Mouse (Mus musculus): Measurements from ENCODE around the gene Gm49387. TPM values are rescaled to one million over a fixed set of nuclear protein-coding genes. Genes with fewer than 3 reads are reported as not detected.

Gm49387 gene
- total RNA-seq, 1 experiment: not detected

DNA sequence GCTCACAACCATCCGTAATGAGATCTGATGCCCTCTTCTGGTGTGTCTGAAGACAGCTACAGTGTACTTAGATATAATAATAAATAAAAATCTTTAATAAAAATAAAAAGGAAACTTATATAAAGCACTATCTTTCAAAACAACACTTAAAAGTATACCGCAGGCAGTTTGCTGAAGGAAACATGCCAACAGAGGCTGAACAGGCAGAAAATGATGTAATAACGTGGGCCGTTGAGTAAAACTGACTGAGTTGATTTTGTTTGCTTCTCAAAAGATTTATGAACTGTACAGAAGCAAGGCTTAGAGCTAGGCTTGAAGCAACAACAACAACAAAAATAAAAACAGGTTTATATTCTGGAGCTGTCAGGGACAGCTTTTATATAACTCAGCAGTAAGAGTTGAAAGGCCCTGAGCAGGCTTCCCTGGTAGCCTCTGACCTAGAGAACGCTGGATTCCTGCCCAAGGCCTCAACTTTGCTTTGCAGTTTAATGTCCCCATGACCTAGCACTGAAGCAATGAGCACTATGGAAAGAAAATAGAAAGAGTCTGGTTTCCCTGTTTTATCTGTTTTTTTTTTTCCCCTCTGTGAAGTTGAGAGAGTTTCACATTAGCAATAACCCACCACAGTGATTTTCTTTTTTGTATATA is 3.6 kb upstream of the Gm49387 start:
- no peak for DNase-seq (ENCODE audit: low read depth, low spot score)
- Histone ChIP-seq H3K4me1 (ENCODE audit: control insufficient read depth in 2 of 2, insufficient read depth in 2 of 2, low read length in 2 of 2, poor library complexity in 1 of 2) (peaks cover 3% of the 10 kb centered on the region in 2 experiments; a peak in 2 of 4 replicates), H3K9me3 (ENCODE audit: control insufficient read depth, insufficient read depth, low read depth, low read length) (no peaks in the 10 kb centered on the region), H3K9ac (ENCODE audit: insufficient read depth, low read depth, low read length, poor library complexity, severe bottlenecking) (no peak overlapping the region), H3K36me3 (ENCODE audit: control insufficient read depth, insufficient read depth, low read length, poor library complexity, severe bottlenecking) (no peaks in the 10 kb centered on the region), H3K27ac (ENCODE audit: insufficient read depth, low read depth, low read length, poor library complexity, severe bottlenecking) (no peak overlapping the region), H3K4me3 (ENCODE audit: insufficient read depth in 1 of 2, low read depth in 1 of 2, low read length in 2 of 2, poor library complexity in 1 of 2, severe bottlenecking in 1 of 2) (no peak overlapping the region)
- TF ChIP-seq MAFK (IDR thresholded peaks at IDR 0.05; ENCODE audit: insufficient read depth, low read depth, low read length): no peak
- no peak for TF ChIP-seq ZNF384 (IDR thresholded peaks at IDR 0.05; ENCODE audit: low read depth, low read length)
- TF ChIP-seq ZC3H11A (IDR thresholded peaks at IDR 0.05; ENCODE audit: borderline replicate concordance, low read depth, low read length): no peak
- TF ChIP-seq HCFC1 (IDR thresholded peaks at IDR 0.05; ENCODE audit: borderline replicate concordance, insufficient read depth, low read length): no peak
- TF ChIP-seq CHD2 (IDR thresholded peaks at IDR 0.05; ENCODE audit: low read depth, low read length): no peak
- in situ Hi-C loops (cut with MboI; ENCODE audit: low sequenced_read_pairs in 2 of 2, unreplicated experiment in 2 of 2): loop anchor here in 1 of 2 experiments (10.0 kb wide), 1 partner anchor 430 kb away; no protein-coding TSS in a partner anchor

DNA sequence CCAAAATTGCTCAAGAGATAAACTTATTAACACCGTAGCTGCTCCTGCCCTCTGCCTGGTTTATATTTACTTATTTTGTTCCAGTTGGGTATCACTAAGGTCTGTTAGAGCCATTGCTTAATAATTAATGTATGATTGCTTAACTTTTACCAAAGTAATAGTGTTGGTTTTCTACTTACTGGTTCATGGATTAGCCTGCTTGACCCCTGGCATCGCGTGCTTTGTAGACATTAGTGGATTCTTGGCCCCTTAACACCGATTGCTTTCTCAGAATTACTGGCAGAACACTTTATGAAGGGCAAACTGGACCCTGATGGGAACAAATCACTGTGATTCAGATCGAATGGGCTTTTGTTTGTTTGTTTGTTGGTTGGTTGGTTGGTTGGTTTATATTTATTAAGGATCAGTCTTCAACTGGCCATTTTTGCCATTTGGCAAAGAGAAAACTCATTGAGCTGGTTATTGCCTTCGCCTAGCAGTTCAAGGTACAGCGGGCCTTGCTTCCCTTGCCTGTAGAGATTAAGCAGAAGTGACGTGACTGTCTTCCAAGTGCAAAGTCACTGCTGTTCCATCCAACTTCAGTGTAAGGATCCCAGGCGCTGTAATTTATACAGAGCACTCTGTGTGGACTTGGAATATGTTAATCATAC is 953 bp upstream of the Gm49387 start:
- in situ Hi-C loops (cut with MboI; ENCODE audit: low sequenced_read_pairs in 2 of 2, unreplicated experiment in 2 of 2): loop anchor here in 1 of 2 experiments (10.0 kb wide), 1 partner anchor 433 kb away; no protein-coding TSS in a partner anchor
- Histone ChIP-seq H3K4me1 (ENCODE audit: control insufficient read depth in 2 of 2, insufficient read depth in 2 of 2, low read length in 2 of 2, poor library complexity in 1 of 2) (peaks cover 3% of the 10 kb centered on the region in 2 experiments; a peak in 2 of 4 replicates), H3K9me3 (ENCODE audit: control insufficient read depth, insufficient read depth, low read depth, low read length) (no peaks in the 10 kb centered on the region), H3K36me3 (ENCODE audit: control insufficient read depth, insufficient read depth, low read length, poor library complexity, severe bottlenecking) (no peaks in the 10 kb centered on the region), H3K9ac (ENCODE audit: insufficient read depth, low read depth, low read length, poor library complexity, severe bottlenecking) (peak overlapping the region; percentile 63; the same call in 1 of the 2 replicates), H3K4me3 (ENCODE audit: insufficient read depth in 1 of 2, low read depth in 1 of 2, low read length in 2 of 2, poor library complexity in 1 of 2, severe bottlenecking in 1 of 2) (peak overlapping the region; percentile 79 to 96), H3K27ac (ENCODE audit: insufficient read depth, low read depth, low read length, poor library complexity, severe bottlenecking) (no peak overlapping the region)
- TF ChIP-seq ZNF384 (IDR thresholded peaks at IDR 0.05; ENCODE audit: low read depth, low read length): no peak; the same call in 1 of the 2 replicates
- TF ChIP-seq HCFC1 (IDR thresholded peaks at IDR 0.05; ENCODE audit: borderline replicate concordance, insufficient read depth, low read length): no peak
- no peak for TF ChIP-seq CHD2 (IDR thresholded peaks at IDR 0.05; ENCODE audit: low read depth, low read length)
- no peak for TF ChIP-seq ZC3H11A (IDR thresholded peaks at IDR 0.05; ENCODE audit: borderline replicate concordance, low read depth, low read length)
- no peak for TF ChIP-seq MAFK (IDR thresholded peaks at IDR 0.05; ENCODE audit: insufficient read depth, low read depth, low read length)
- no peak for DNase-seq (ENCODE audit: low read depth, low spot score)

DNA sequence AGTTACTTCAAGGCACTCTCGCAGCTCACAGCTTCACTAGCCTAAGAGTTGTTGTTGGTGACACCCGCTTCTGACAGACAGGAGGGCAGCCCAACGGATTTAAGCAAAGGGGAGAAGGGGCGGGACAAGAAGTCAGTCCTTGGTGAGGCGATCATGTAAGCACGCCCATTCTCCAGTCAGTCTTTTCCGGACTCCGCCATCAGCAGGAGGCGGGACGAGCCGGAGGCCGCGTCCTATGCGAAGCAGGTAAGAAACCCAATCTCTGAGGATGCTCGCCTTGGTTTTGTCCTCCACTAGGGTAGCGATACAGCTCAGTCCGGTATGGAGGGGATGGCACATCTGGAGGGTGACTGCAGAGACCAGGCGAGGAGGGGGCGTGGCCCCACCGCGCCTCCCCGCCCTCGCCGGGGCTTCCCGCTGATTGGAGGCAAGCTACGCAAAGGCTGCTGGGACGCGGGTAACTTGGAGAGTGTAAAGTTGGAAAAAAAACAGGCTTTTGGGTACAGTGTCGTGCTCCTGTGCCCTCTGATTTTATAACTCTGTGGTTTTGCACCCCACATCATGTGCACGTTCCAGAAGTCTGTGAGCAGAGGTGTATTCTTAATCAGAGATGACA is 320 bp upstream of the Gm49387 start, which contains the start of the genes Btd and Hacl1:
Gene Btd, plus strand, starts transcription at position 139 of the 616 bp plus-strand sequence.
Gene Hacl1, minus strand, starts transcription at position 397 of the 616 bp plus-strand sequence.
- Histone ChIP-seq H3K9me3 (ENCODE audit: control insufficient read depth, insufficient read depth, low read depth, low read length) (no peaks in the 10 kb centered on the region), H3K4me3 (ENCODE audit: insufficient read depth in 1 of 2, low read depth in 1 of 2, low read length in 2 of 2, poor library complexity in 1 of 2, severe bottlenecking in 1 of 2) (peak within 1 kb of the TSS; percentile 79 to 96), H3K36me3 (ENCODE audit: control insufficient read depth, insufficient read depth, low read length, poor library complexity, severe bottlenecking) (no peaks in the 10 kb centered on the region), H3K4me1 (ENCODE audit: control insufficient read depth in 2 of 2, insufficient read depth in 2 of 2, low read length in 2 of 2, poor library complexity in 1 of 2) (peaks cover 3% of the 10 kb centered on the region in 2 experiments; a peak in 2 of 4 replicates), H3K27ac (ENCODE audit: insufficient read depth, low read depth, low read length, poor library complexity, severe bottlenecking) (peak within 1 kb of the TSS; percentile 34; the same call in 1 of the 2 replicates), H3K9ac (ENCODE audit: insufficient read depth, low read depth, low read length, poor library complexity, severe bottlenecking) (peak within 1 kb of the TSS; percentile 79)
- TF ChIP-seq ZNF384 (IDR thresholded peaks at IDR 0.05; ENCODE audit: low read depth, low read length) (peak; percentile 28; the same call in 1 of the 2 replicates), CHD2 (IDR thresholded peaks at IDR 0.05; ENCODE audit: low read depth, low read length) (0 out of 2 replicates have a peak, but pooled peaks have one; percentile 62), MAFK (IDR thresholded peaks at IDR 0.05; ENCODE audit: insufficient read depth, low read depth, low read length) (no peak)
- peak; percentile 89 for DNase-seq (ENCODE audit: low read depth, low spot score)
- in situ Hi-C loops (cut with MboI; ENCODE audit: low sequenced_read_pairs in 2 of 2, unreplicated experiment in 2 of 2): loop anchor here in 1 of 2 experiments (10.0 kb wide), 1 partner anchor 434 kb away; no protein-coding TSS in a partner anchor

DNA sequence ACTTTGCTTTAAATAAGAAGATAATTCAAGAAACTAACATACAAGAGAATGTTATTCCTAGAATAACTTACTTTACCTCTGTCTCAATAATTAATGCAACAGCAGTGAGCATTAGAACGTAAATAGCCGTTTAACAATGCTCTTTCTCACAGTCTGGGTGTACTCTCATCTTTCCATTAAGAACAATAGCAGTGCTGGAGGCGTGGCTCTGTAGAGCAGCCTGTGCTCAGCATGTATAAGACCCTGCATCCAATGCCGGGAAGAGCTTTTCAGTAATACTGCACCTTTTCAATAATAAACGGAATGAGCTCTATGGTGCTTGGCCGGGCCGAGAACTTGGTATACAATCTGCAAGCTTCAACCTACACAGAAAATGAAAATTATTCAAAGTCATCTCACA is 10.0 kb downstream of the Gm49387 start:
- Histone ChIP-seq H3K9ac (ENCODE audit: insufficient read depth, low read depth, low read length, poor library complexity, severe bottlenecking) (no peak overlapping the region), H3K4me3 (ENCODE audit: insufficient read depth in 1 of 2, low read depth in 1 of 2, low read length in 2 of 2, poor library complexity in 1 of 2, severe bottlenecking in 1 of 2) (no peak overlapping the region), H3K27ac (ENCODE audit: insufficient read depth, low read depth, low read length, poor library complexity, severe bottlenecking) (no peak overlapping the region), H3K9me3 (ENCODE audit: control insufficient read depth, insufficient read depth, low read depth, low read length) (no peaks in the 10 kb centered on the region), H3K36me3 (ENCODE audit: control insufficient read depth, insufficient read depth, low read length, poor library complexity, severe bottlenecking) (no peaks in the 10 kb centered on the region), H3K4me1 (ENCODE audit: control insufficient read depth in 2 of 2, insufficient read depth in 2 of 2, low read length in 2 of 2, poor library complexity in 1 of 2) (peaks cover 0 to 5% of the 10 kb centered on the region in 2 experiments; a peak in 2 of 4 replicates)
- in situ Hi-C loops (cut with MboI; ENCODE audit: low sequenced_read_pairs in 2 of 2, unreplicated experiment in 2 of 2): no loop called here
- no peak for DNase-seq (ENCODE audit: low read depth, low spot score)
- TF ChIP-seq HCFC1 (IDR thresholded peaks at IDR 0.05; ENCODE audit: borderline replicate concordance, insufficient read depth, low read length) (no peak), ZNF384 (IDR thresholded peaks at IDR 0.05; ENCODE audit: low read depth, low read length) (no peak), MAFK (IDR thresholded peaks at IDR 0.05; ENCODE audit: insufficient read depth, low read depth, low read length) (no peak), ZC3H11A (IDR thresholded peaks at IDR 0.05; ENCODE audit: borderline replicate concordance, low read depth, low read length) (no peak), CHD2 (IDR thresholded peaks at IDR 0.05; ENCODE audit: low read depth, low read length) (no peak)
